Mouse (Mus musculus): ENCODE data around the gene Medag. TPM values are rescaled to one million over a fixed set of nuclear protein-coding genes. Genes with fewer than 3 reads are reported as not detected.

Gene Medag
- polyA plus RNA-seq, 1 experiment from 2014 or later: 0.24 TPM

DNA sequence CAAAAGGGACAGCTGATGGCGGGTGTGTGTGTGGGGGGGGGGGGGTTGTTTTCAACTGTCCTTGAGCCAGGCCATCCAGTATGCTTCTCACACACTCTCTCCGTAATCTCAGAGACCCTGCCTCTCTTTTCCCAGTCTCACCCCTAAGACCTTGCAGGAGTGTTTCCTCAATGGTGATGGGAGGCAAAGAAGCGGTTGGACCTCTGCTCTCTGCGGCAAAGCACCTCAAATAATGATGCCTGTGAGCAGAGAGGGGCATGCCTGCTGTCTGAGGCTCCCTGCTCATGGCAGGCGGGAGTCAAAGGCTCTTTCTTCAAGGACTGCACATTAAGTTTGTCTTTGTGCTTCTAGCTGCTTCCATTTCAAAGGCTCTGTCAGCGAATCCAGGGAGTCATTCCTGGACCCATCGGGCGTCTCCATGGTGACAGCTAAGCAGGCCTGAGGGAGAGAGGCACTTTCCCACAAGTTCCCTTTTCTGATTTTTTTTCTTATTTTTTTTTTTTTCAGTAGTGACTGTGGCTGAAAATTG is 31.1 kb upstream of the Medag start:
- Histone ChIP-seq H3K27ac (no peak overlapping the region), H3K27me3 (ENCODE audit: insufficient read depth, low read length) (no peaks in the 10 kb centered on the region), H3K4me2 (ENCODE audit: low read length) (no peak overlapping the region), H3K36me3 (ENCODE audit: insufficient read depth, low read length) (no peaks in the 10 kb centered on the region), H3K9me3 (replicated peaks; ENCODE audit: low read length) (no peaks in the 10 kb centered on the region), H3K9ac (ENCODE audit: low read depth, low read length) (no peak overlapping the region), H3K4me1 (replicated peaks; ENCODE audit: insufficient read depth, low read length) (peaks cover 8% of the 10 kb centered on the region; the same call in 1 of the 2 replicates), H3K4me3 (replicated peaks; ENCODE audit: low read depth, low read length) (no peak overlapping the region)
- DNase-seq (ENCODE audit: low spot score) (no peak), ATAC-seq (replicated peaks; ENCODE audit: low FRiP score, low read depth) (no peak)
- TF ChIP-seq CTCF (IDR thresholded peaks at IDR 0.05; ENCODE audit: low read depth): no peak
- WGBS: 59% methylated on average over 8 of the region's 8 CpGs

DNA sequence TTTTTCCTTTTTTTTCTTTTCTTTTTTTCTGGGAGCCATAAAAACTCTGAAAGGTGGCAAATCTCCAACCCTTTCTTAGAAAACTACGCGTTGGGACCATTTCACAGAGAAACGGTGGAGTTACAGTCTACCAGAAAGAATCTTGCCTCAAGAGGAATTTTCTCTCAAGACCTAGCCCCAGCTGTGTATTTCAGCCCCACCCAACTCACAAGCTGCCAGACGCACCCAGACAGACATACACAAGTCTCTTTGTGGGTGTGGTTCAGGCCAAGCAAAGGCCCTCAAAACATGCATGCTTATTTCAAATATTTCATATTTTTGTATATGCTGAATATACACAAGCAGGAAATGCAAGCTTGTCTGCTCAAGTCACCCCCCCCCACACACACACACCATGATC is 29.6 kb upstream of the Medag start:
- H3K4me1 ChIP-seq (replicated peaks; ENCODE audit: insufficient read depth, low read length): peaks cover 6% of the 10 kb centered on the region; the same call in 1 of the 2 replicates
- H3K4me3 ChIP-seq (replicated peaks; ENCODE audit: low read depth, low read length): no peak overlapping the region
- no peak overlapping the region for H3K9ac ChIP-seq (ENCODE audit: low read depth, low read length)
- no peak overlapping the region for H3K27ac ChIP-seq
- DNase-seq (ENCODE audit: low spot score) (no peak), ATAC-seq (replicated peaks; ENCODE audit: low FRiP score, low read depth) (no peak)
- no peaks in the 10 kb centered on the region for H3K27me3 ChIP-seq (ENCODE audit: insufficient read depth, low read length)
- H3K36me3 ChIP-seq (ENCODE audit: insufficient read depth, low read length): no peaks in the 10 kb centered on the region
- no peaks in the 10 kb centered on the region for H3K9me3 ChIP-seq (replicated peaks; ENCODE audit: low read length)
- TF ChIP-seq CTCF (IDR thresholded peaks at IDR 0.05; ENCODE audit: low read depth): no peak
- WGBS: 59% methylated on average over 4 of the region's 4 CpGs
- H3K4me2 ChIP-seq (ENCODE audit: low read length): no peak overlapping the region

DNA sequence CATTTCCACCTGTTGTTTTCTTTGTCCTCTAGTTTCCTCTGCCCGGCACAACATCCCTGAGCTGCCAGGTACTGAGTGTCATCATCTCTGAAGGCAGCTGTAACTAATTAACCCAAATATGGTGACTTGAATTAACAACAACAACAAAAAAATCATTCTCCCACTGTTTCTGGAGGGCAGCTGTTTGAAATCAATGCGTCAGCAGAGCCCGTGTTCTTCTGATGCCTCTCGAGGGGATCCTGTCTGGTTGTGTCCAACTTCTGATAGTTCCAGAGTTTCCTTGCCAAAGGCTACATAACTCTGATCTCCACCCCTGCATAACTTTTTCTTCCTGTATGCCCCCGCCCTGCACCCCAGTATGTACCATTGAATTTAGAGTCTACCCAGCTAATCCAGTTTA is 28.9 kb upstream of the Medag start:
- no peak for TF ChIP-seq CTCF (IDR thresholded peaks at IDR 0.05; ENCODE audit: low read depth)
- WGBS: 74% methylated on average over 5 of the region's 5 CpGs
- no peak overlapping the region for H3K4me2 ChIP-seq (ENCODE audit: low read length)
- DNase-seq (ENCODE audit: low spot score): no peak
- H3K27ac ChIP-seq: no peak overlapping the region
- no peak overlapping the region for H3K9ac ChIP-seq (ENCODE audit: low read depth, low read length)
- no peaks in the 10 kb centered on the region for H3K9me3 ChIP-seq (replicated peaks; ENCODE audit: low read length)
- no peak for ATAC-seq (replicated peaks; ENCODE audit: low FRiP score, low read depth)
- no peak overlapping the region for H3K4me3 ChIP-seq (replicated peaks; ENCODE audit: low read depth, low read length)
- H3K27me3 ChIP-seq (ENCODE audit: insufficient read depth, low read length): no peaks in the 10 kb centered on the region
- no peaks in the 10 kb centered on the region; the same call in 1 of the 2 replicates for H3K4me1 ChIP-seq (replicated peaks; ENCODE audit: insufficient read depth, low read length)
- H3K36me3 ChIP-seq (ENCODE audit: insufficient read depth, low read length): no peaks in the 10 kb centered on the region

DNA sequence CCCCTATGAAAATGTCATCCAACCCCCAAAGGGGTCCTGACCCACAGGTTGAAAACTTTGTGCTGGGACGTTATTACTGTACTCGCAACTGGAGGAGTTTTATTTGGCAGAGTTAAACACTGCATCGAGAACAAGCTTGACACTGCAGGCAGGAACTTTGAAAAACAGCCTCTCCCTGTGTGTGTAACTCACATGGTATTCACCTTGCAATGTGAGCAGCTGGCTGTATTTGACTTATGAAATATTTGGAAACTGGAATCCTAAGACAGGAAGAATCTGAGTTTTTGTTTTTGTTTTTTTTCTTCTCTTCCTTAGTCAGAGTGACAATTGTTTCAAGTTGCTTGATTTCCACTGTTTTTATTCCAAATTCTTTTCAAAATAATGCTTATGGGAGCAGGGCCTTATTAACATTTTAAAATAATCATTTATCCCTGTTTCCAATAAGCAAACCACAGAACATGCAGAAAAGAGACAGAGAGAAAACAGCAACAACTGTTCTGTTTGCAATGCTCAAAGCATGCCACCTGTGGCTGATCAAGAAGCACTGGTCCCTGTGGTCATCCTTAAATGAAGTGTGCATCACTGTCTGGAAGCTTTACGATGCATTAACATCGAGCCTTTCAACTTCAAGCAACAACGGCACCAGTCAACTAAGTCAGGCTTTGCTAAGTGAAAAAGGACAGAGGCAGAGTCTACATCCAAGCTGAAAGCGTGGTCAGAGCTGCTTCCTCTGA is 26.2 kb upstream of the Medag start:
- Histone ChIP-seq H3K4me2 (ENCODE audit: low read length) (no peak overlapping the region), H3K27ac (no peak overlapping the region), H3K27me3 (ENCODE audit: insufficient read depth, low read length) (no peaks in the 10 kb centered on the region), H3K4me3 (replicated peaks; ENCODE audit: low read depth, low read length) (no peak overlapping the region), H3K9ac (ENCODE audit: low read depth, low read length) (no peak overlapping the region), H3K36me3 (ENCODE audit: insufficient read depth, low read length) (no peaks in the 10 kb centered on the region), H3K9me3 (replicated peaks; ENCODE audit: low read length) (no peaks in the 10 kb centered on the region), H3K4me1 (replicated peaks; ENCODE audit: insufficient read depth, low read length) (no peaks in the 10 kb centered on the region)
- ATAC-seq (replicated peaks; ENCODE audit: low FRiP score, low read depth): no peak
- 75% methylated on average over 7 of the region's 7 CpGs for WGBS
- TF ChIP-seq CTCF (IDR thresholded peaks at IDR 0.05; ENCODE audit: low read depth): no peak
- DNase-seq (ENCODE audit: low spot score): no peak

DNA sequence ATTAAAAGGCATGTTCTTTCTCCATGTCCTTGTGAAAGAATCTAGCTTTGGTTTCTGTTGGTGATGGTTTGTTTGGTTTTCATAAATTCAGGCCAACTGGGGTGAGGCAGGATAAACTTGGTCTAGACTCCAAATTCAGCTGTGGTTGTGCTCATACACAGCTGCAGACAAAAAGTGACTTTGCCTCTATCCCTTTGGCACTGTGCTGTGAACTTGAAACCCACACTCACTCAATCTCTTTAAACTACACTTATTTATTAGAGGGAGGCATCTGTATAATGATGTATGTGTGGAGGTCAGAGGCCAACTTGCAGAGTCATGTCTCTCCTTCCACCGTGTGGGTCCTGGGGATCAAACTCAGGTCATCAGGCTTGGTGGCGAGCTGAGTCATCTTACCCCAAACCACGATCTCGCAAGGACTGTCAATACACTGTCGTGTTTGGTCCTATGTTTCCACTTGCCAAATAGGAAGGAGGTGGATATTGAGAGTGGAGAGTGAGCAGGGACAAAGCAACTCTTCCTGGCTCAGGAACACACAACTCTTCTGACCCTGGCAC is 25.2 kb upstream of the Medag start:
- no peak overlapping the region for H3K4me2 ChIP-seq (ENCODE audit: low read length)
- H3K36me3 ChIP-seq (ENCODE audit: insufficient read depth, low read length): no peaks in the 10 kb centered on the region
- ATAC-seq (replicated peaks; ENCODE audit: low FRiP score, low read depth) (no peak), DNase-seq (ENCODE audit: low spot score) (no peak)
- no peak overlapping the region for H3K27ac ChIP-seq
- H3K4me3 ChIP-seq (replicated peaks; ENCODE audit: low read depth, low read length): no peak overlapping the region
- H3K9me3 ChIP-seq (replicated peaks; ENCODE audit: low read length): no peaks in the 10 kb centered on the region
- no peaks in the 10 kb centered on the region for H3K27me3 ChIP-seq (ENCODE audit: insufficient read depth, low read length)
- 56% methylated on average over 5 of the region's 5 CpGs for WGBS
- TF ChIP-seq CTCF (IDR thresholded peaks at IDR 0.05; ENCODE audit: low read depth): no peak
- no peak overlapping the region for H3K9ac ChIP-seq (ENCODE audit: low read depth, low read length)
- H3K4me1 ChIP-seq (replicated peaks; ENCODE audit: insufficient read depth, low read length): no peaks in the 10 kb centered on the region

DNA sequence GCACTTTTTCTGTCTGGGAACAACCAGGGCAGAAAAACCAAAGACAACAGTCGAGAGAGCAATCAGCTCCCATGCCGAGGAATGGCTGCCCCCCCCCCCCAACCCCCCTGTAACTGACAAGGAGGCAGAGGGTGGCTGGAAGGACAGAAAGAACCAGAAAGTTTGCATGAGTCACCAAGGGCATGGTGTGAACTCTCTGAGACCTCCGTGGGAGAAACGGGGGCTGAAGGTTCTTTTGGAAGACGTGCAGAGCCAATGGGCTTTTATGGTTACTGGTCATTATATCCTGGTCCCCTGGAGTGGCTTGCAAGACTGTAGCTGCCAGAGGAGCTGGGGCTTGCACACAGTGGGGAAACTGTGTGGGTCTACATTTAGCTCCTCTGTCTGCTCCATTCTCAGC is 22.6 kb upstream of the Medag start:
- no peak overlapping the region for H3K4me2 ChIP-seq (ENCODE audit: low read length)
- no peak for TF ChIP-seq CTCF (IDR thresholded peaks at IDR 0.05; ENCODE audit: low read depth)
- H3K36me3 ChIP-seq (ENCODE audit: insufficient read depth, low read length): no peaks in the 10 kb centered on the region
- no peak for DNase-seq (ENCODE audit: low spot score)
- 0 out of 2 replicates have a peak, but pooled peaks cover 7% of the 10 kb centered on the region for H3K4me1 ChIP-seq (replicated peaks; ENCODE audit: insufficient read depth, low read length)
- peak overlapping the region; percentile 38; the same call in 1 of the 2 replicates for H3K27ac ChIP-seq
- no peak overlapping the region for H3K4me3 ChIP-seq (replicated peaks; ENCODE audit: low read depth, low read length)
- H3K27me3 ChIP-seq (ENCODE audit: insufficient read depth, low read length): no peaks in the 10 kb centered on the region
- ATAC-seq (replicated peaks; ENCODE audit: low FRiP score, low read depth): no peak
- peaks cover 3% of the 10 kb centered on the region for H3K9me3 ChIP-seq (replicated peaks; ENCODE audit: low read length)
- H3K9ac ChIP-seq (ENCODE audit: low read depth, low read length): no peak overlapping the region
- WGBS: 63% methylated on average over 5 of the region's 5 CpGs

All from kidney, postnatal 0 days (tissue).